9 mouse cellular contexts compared by ENCODE assay signal in the genomic region with DNA sequence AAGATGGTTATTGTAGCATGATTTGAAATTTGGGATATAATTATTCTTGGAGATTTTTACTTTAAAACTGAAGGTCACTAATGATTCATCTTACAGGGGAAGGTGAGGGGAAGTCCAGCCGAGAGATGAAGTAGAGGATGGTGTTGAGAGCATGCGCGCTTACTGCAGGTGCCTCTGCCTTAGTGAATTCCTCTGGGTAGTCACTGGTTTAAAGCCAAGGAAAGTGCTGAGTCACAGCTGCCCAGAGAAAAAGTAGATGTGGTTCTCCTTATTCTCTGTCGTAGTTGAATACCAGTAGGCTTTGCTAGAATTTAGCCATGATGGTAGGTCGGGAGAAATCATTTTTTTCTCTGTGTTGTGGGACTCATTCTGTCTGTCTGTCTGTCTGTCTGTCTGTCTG.
DNase-seq lines count a peak whose midpoint lies in the region; ATAC-seq and TF ChIP-seq lines count a peak whose summit lies in the region.
"Had no signal": no experiment of that assay in that cellular context is flagged by ENCODE, and none has a peak within 500 bp of the region (broad histone marks: within the 10 kb centered on the region; RNA-seq: fewer than 3 reads in every experiment).

No protein-coding gene starts in this region.

- no peak for TF ChIP-seq CTCF in lung, adult 2 months (IDR thresholded peaks at IDR 0.05; ENCODE audit: insufficient read depth, low read length)

- H3K9me3 ChIP-seq in liver, embryonic 13.5 days (replicated peaks) = no peaks in the 10 kb centered on the region
- H3K9me3 ChIP-seq in forebrain, embryonic 16.5 days (ENCODE audit: control insufficient read depth, low read length) = no peaks in the 10 kb centered on the region

- WGBS in lung, adult 2 months = 61% methylated on average over 5 of the region's 5 CpGs
- WGBS in liver, embryonic 13.5 days (ENCODE audit: insufficient replicate concordance) = 17% methylated on average over 5 of the region's 5 CpGs
- WGBS in forebrain, embryonic 16.5 days = 85% methylated on average over 5 of the region's 5 CpGs

- peak overlapping the region; percentile 76 for H3K4me2 ChIP-seq in liver, embryonic 13.5 days
- no peak overlapping the region for H3K4me2 ChIP-seq in forebrain, embryonic 16.5 days (ENCODE audit: low read length)

- H3K36me3 ChIP-seq in liver, embryonic 13.5 days = peaks cover 7% of the 10 kb centered on the region; the same call in 1 of the 2 replicates
- H3K36me3 ChIP-seq in splenic B cell, adult 2 months (ENCODE audit: control insufficient read depth, insufficient read depth, low read length, poor library complexity, severe bottlenecking) = peaks cover 3% of the 10 kb centered on the region; the same call in 1 of the 2 replicates
- no peaks in the 10 kb centered on the region for H3K36me3 ChIP-seq in forebrain, embryonic 16.5 days (ENCODE audit: control insufficient read depth, insufficient read depth)

- peak overlapping the region; percentile 43 for H3K4me3 ChIP-seq in lung, adult 2 months (replicated peaks; ENCODE audit: extremely low read depth, low read depth, low read length)
- peak overlapping the region; percentile 58 for H3K4me3 ChIP-seq in liver, embryonic 13.5 days (replicated peaks)
- no peak overlapping the region for H3K4me3 ChIP-seq in forebrain, embryonic 16.5 days (replicated peaks; ENCODE audit: low read length)

- peak overlapping the region; percentile 74 for H3K9ac ChIP-seq in liver, embryonic 13.5 days
- no peak overlapping the region for H3K9ac ChIP-seq in forebrain, embryonic 16.5 days (replicated peaks; ENCODE audit: low read depth, low read length)

- peak; percentile 75 for ATAC-seq in liver, embryonic 13.5 days (ENCODE audit: low read depth)
- ATAC-seq in forebrain, embryonic 16.5 days = no peak

- H3K27ac ChIP-seq in liver, embryonic 13.5 days = peak overlapping the region; percentile 88
- no peak overlapping the region for H3K27ac ChIP-seq in forebrain, embryonic 16.5 days (ENCODE audit: low read length)

- peaks cover 22% of the 10 kb centered on the region for H3K4me1 ChIP-seq in lung, adult 2 months (ENCODE audit: control insufficient read depth, insufficient read depth, low read length)
- H3K4me1 ChIP-seq in liver, embryonic 13.5 days (replicated peaks) = peaks cover 79% of the 10 kb centered on the region
- H3K4me1 ChIP-seq in forebrain, embryonic 16.5 days (replicated peaks; ENCODE audit: control insufficient read depth, insufficient read depth, low read length) = no peaks in the 10 kb centered on the region

- no peak for TF ChIP-seq POLR2A in lung, adult 2 months (IDR thresholded peaks at IDR 0.05; ENCODE audit: borderline replicate concordance, extremely low read depth, low read depth, low read length)

- no peak for DNase-seq in lung, adult 2 months
- DNase-seq in lung, postnatal 14 days = no peak
- peak; percentile 88 for DNase-seq in c-Kit-negative CD71-positive TER-119-positive erythroid progenitor cells, embryonic 14.5 days (ENCODE audit: low read depth, low spot score)
- peak; percentile 69 for DNase-seq in liver, embryonic 13.5 days
- DNase-seq in splenic B cell, adult 2 months (ENCODE audit: low read depth, low spot score) = peak; percentile 49
- DNase-seq in urinary bladder, postnatal 4 days (ENCODE audit: low spot score in 2 of 2) = no peak
- DNase-seq in right cerebral cortex, postnatal 14 days = no peak
- DNase-seq: gastrocnemius, postnatal 14 days had no signal

- no peaks in the 10 kb centered on the region for H3K27me3 ChIP-seq in liver, embryonic 13.5 days
- H3K27me3 ChIP-seq in splenic B cell, adult 2 months (ENCODE audit: control insufficient read depth, insufficient read depth, low read length, poor library complexity, severe bottlenecking) = no peaks in the 10 kb centered on the region
- H3K27me3 ChIP-seq in forebrain, embryonic 16.5 days (replicated peaks; ENCODE audit: control insufficient read depth, insufficient read depth, low read length) = no peaks in the 10 kb centered on the region

Comparison
In these comparisons a context has a peak if more than half of its experiments do, and no peak if none do; other contexts are left out.
1. DNase-seq: peak in c-Kit-negative CD71-positive TER-119-positive erythroid progenitor cells, embryonic 14.5 days (single experiment), liver, embryonic 13.5 days (single experiment) and splenic B cell, adult 2 months (single experiment); none in lung, adult 2 months (single experiment), lung, postnatal 14 days (single experiment), urinary bladder, postnatal 4 days (0 of 2) and right cerebral cortex, postnatal 14 days (single experiment).